Mouse (Mus musculus): ENCODE measurements around the gene Stxbp5. TPM values are rescaled to one million over a fixed set of nuclear protein-coding genes. Genes with fewer than 3 reads are reported as not detected.

Gene Stxbp5
- total RNA-seq (2022), result 10 to 100 TPM; 13.6 to 13.9 (median 13.8) TPM

DNA sequence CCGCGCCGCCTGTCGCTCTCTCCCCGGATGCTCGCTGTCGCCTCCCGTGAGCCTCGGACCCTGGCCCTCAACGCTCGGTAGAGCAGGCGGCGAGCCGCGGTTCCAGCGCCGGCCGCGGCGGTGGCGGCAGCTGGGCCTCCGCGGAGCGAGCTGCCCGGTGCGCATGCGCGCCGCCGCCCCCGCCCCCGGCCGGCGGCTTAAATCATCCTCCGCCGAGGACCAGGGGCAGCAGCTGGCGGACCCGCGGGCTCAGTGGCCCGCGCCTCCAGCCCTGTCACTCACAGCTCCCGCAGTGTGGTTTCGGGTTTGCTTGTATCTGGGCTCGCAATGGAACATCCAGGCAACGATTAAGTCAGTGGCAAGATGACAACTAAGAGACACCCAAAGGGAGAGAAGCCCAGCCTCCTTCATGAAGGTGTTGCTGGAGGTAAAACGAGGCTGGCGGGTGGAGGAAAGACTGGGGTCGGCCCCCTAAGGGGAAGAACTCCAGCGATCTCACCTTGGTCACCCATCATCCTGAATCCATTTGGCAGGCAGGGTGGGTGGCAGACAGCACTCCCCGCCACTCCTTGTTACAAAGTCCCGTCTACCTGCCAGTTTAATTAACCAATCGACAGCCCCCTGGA lies at the start of gene Stxbp5:
Stxbp5 (minus strand) TSS at position 9 of the 626 bp plus-strand sequence.
- peak; percentile 72 for DNase-seq (ENCODE audit: low spot score)

DNA sequence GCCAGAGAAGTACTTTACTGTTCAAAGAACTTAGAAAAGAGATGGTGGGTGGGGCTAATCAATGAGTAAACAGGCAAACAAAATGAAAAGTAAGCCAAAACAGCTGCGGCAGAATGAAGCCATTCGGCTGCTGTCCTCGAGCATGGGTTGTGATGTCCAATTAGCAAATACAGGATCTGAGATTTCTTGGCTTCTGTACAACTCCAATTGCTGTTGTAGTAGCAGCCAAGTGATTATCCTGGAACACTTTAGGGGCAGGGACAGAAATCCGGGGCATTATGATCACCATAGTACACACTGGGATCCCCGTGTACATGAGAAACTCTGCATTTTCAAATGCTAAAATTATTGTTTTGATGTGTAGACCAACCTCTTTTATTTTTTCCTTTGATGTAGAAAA lies 11.5 kb upstream of the Stxbp5 start:
- no peak for DNase-seq (ENCODE audit: low spot score)

DNA sequence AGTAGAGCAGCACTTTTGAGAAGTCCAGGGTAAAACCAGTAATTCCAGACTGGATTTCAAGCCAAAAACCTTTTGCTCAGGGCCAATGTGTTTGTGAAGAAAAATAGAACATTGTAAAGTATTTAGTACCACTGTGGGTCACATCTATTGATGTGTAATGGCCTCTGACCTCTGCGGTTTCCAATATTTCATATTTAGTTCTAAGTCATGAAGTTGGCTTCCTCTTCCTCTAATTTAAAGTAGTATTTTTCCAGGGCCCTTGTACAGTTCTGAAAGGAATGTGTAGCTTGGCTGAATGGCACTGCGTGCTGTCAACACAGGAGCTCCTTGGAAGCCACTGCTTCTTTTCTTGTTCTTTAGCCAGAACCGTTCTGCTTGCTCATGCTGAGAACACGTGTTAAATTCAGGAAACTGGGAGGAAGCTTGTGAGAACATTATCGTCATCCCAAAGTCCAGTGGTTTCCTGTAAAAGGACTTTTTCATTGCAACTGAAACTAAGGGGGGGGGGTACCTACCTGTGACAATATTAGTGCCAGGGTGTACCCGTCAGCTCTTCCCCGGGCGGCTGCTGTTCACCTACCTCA lies 7.1 kb upstream of the Stxbp5 start:
- peak; percentile 66 for DNase-seq (ENCODE audit: low spot score)

DNA sequence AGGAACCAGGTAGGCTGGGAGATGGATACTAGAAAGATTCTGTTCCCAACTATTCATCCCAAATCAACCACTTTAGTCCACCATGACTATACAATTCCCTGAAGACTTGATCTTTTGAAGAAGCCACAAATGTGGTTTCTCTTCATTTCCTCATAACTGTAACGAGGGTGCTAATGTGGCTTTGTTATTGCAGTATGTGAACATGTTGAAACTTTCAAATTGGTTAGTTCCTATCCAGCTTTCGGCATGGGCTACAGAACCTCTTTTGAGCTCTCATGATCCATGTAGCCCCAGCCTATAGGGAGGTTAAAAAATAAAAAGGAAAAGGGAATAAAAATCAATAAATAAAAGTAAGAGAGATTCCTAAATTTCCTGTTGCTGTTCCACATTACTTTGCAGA lies 6.6 kb upstream of the Stxbp5 start:
- no peak for DNase-seq (ENCODE audit: low spot score)

DNA sequence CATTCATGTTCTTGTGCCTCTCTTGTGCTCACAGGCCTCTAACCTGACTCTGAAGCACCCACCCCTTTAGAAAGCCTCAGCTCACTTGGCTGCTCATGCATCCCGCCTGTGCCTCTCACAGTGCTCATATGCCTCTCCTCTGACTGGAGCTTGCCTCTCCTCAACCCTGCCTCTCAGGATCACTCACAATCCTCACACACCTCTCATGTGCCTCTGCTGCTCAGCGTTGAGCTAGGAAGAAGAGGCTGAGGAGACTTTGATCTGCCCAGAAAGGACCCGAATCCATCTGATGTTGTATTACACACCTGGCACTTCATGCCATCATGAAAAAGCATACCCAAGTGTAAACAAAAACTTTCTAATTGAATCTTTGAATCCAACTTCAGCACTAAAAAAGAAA lies 5.3 kb upstream of the Stxbp5 start:
- DNase-seq (ENCODE audit: low spot score), result no peak

DNA sequence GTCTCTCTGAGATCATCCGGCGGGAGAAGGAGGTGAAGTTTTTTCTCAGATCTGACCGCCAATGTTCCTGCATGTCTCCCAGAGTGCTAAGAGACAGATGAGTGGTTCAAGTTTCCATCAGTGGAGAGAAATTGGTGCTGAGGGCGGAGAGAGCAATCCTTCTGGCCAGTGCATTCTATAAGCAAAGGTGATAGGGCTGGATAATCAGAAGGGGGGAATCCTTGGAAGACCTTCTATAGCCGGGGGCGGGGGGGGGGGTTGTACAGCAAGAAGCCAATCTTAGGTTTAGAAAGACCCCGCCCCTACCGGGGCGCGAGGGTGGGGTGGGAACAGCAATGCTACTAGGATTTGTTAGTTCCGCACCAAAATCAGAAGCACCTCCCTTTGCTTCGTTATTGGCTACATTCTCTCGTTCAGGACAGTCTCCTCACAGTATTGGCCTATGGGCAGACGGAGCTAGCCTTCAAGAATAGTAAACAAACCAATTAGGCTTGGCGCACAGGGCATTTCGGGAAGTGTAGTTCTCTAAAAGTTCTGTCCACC lies 889 bp upstream of the Stxbp5 start:
- DNase-seq (ENCODE audit: low spot score), result peak; percentile 94

DNA sequence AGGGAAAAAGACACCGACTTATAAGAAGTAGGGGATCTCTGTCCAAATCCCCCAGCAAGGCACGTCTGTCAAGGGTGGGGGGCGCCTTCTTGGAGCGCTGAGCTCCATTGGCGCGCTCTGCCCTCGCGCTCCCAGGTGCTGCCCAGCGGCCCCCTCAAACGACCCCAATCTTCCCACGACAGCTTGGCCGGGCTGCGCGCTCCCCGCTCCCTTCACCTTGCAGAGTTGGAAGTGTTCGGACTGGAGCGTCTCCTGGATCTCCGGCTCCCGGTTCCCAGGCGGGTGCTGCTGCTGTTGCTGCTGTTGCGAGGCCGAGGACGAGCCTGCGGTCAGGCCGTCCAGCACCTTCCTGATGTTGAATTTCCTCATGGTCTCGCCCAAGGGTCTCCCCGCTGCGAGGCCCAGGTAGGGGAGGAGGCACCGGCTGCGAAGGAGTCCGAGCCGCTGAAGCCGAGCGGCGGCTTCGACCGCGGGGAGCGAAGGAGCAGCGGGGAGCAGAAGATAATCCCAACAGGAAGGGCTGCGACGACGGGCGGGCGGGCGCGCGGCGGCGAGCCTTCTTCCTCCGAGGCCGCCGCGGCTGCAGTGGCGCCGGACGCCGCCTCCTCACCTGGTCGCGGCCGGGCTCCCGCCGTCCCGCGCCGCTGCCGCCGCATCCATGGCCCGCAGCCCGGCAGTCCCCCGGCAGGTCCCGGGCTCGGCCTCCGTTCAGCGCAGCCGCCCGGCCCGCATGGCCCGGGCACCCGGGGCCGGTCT lies 386 bp downstream of the Stxbp5 start:
- peak; percentile 31 for DNase-seq (ENCODE audit: low spot score)

DNA sequence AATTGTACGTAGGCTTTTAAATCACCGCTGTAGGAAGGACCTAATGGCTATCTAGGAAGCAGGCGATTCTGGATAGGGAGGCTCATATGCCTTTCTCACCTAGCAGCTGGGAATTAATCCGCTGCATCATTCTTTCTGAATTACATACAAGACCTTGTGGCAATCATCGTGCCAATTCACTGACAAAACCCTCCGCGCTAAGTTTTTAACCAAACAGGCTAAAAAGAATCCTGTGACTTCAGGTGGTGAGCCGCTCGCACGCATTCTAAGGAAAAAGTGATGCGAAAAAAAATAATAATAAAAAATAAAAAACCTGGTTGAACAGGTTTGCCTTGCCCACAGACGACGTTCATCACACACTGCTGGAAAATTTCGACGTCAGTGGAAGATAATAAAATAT lies 1.1 kb downstream of the Stxbp5 start:
- DNase-seq (ENCODE audit: low spot score), result no peak

DNA sequence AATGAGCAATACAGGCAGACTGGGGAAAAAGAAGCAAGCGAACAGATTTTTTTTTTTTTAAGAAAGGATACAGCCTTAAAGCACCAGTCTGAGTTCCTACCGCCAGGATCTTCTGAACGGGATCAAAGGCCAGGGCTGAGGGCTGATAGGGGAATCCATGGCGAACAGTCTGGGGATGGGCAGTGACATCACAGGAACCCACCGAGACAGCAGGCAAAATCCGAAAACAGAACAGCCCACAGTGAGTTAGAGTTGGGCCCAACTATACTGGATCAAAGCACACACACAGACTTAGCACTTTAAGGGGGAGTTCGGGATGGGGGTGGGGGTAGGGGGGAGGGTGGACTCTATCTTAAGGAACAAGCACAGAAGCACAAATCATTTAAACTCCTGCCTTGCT lies 1.8 kb downstream of the Stxbp5 start:
- DNase-seq (ENCODE audit: low spot score), result no peak

DNA sequence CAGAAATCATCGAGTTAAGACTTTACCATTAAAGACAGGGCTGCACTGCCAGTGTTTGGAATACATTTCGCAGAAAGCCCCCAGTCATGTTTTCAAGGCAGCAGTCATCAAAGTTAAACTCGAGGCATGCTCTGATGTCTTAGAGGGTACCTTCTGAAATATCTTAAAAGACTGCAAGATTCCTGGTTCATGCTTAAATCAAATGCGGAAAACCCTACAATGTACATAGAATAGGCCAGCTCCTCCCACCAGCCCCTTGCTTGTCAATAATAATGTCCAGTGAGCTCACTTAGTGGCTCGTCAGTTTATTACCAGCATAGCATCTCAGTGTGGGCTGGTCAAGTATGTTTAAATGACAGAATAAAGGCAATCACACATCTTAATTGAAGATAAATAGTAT lies 3.0 kb downstream of the Stxbp5 start:
- DNase-seq (ENCODE audit: low spot score), result no peak

DNA sequence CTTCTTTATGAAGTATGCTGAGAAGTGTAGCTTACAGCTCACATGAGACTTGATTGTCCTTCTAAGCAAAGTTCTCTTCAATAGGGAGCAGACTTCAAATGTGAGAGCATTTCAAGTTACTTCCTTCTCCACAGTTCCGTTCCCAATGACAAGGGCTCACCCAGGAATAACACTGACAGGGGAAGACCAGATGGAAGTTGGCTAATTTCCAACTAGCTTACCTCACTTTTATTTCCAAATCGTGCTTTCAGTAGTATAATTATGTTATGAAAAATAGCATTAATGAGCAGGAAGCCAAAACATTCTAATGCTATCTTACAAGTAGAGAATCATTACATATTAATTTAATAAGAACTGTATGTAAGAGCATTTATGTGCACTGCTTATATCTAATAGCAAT lies 7.3 kb downstream of the Stxbp5 start:
- peak; percentile 35 for DNase-seq (ENCODE audit: low spot score)

DNA sequence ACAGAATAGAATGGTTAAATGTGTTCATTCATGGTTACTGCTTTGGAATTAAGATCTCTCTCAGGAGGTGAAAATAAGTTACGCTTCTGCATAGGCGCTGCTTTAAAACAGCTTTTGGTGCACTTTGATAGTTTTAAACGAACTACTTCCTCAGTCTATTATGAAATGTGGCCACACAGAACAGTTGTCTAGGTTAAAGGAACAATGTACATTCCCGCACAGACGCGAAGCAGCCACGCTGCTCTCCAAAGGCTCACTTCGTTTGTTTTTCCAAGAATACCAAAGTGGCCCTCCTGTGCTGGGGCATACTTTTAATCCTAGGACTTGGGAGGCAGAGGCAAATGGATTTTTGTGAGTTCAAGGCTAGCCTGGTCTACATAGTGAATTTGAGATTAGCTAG lies 11.2 kb downstream of the Stxbp5 start:
- DNase-seq (ENCODE audit: low spot score), result no peak

DNA sequence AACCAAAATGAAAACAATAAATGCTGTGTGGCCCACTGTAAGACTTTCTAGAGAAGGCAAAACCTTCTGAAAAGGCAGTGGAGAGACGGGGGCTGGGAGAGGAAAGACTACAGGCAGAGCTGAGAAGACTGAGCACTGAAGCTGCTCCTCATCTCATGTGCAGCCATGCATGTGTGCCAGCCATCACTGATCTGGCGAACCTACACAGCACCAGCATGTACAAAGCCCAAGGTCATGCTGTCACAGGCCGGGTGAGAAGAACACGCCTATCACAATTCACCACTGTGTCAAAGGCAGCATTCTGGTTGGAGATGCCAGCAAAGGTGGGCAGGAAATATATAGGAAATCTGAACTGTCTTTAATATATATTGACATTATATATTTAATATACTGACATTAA lies 12.2 kb downstream of the Stxbp5 start:
- no peak for DNase-seq (ENCODE audit: low spot score)

DNA sequence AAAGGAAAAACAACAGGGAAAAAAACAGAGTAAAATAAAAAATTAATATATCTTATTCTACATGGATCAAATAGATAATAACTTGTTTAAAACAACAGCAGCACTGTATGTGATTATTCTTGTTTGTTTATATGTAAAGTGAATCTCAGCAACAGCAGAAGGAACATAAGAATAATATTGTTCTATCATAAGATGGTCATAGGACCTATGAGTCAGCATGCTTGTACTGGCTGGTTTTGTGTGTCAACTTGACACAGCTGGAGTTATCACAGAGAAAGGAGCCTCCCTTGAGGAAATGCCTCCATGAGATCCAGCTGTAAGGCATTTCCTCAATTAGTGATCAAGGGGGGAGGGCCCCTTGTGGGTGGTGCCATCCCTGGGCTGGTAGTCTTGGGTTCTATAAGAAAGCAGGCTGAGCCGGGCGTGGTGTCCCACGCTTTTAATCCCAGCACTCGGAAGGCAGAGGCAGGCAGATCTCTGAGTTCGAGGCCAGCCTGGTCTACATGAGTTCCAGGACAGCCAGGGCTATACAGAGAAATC lies 19.0 kb downstream of the Stxbp5 start:
- DNase-seq (ENCODE audit: low spot score), result peak; percentile 32

DNA sequence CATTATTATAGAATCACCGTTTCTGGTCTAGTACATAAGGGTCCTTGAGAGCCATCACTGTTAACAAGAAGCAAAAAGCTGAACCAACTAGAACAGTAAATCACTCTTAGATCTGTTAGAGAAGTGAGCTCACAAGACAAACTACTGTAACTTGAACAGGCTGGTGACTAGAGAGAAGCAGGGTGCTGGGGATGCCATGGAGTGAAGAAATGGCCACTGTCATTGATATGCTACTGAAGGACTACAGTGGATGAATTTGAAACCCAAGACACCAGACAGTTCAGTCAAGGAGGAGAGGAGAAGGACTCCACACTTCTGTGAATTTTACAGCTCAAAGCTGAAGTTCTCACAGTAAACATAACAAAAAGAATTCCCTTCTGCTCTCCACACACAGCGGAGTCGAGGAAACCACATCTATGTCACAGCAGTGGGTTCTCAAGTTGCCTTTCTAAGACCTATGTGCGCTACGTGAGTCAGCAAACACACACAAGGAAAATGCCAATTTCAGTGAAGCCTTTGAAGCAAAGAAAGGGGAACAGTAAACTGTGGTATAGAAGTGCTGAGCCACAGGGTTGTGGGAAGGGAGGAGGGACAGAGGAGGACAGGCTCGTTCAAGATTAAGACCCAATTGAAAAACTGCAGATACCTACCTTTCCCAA lies 20.7 kb downstream of the Stxbp5 start:
- no peak for DNase-seq (ENCODE audit: low spot score)

DNA sequence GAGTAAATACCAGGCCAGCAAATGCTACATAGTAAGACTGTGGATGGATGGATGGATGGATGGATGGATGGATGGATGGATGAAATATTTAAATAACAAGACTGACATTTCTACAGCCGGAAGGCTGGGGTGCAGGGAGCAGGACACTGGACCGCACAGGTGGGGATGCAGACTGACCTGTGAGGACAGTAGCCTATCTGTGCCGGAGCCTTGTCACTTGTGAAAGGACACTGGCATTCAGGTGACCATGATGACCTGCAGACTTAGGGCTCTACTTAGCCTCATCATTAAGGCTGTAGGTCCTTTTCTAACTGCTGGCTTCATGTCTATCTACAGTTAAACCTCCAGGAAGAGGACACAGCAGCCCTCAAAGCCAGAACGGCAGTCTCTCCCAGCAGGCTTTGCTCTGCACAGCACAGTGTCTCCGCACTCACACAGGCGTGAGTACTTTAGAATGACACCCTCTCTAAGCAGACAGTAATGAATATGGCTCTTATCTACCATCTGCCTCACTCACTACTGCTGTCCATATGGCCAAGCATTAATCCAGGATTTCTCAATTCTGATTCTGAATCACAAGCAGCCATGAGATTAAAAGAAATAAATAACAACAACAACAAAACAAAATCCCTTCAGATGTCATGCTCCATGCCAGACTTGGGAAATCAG lies 21.9 kb downstream of the Stxbp5 start:
- no peak for DNase-seq (ENCODE audit: low spot score)

DNA sequence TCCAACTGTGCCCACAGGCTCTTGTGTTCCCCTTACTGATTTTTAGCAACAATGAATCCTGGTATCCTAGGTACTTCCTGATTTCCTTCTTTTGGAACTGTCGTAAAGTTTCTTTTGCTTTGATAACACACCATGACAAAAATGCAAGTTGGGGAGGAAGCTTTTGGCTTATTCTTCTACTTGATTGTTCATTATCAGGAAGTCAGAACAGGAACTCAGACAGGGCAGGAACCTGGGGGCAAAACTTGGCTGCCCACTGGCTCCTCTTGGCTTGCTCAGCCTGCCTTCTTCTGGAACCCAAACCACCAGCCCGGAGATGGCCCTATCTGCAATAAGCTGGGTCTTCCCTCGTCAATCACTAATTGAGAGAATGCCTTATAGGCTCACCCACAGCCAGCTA lies 25.0 kb downstream of the Stxbp5 start:
- DNase-seq (ENCODE audit: low spot score), result no peak

DNA sequence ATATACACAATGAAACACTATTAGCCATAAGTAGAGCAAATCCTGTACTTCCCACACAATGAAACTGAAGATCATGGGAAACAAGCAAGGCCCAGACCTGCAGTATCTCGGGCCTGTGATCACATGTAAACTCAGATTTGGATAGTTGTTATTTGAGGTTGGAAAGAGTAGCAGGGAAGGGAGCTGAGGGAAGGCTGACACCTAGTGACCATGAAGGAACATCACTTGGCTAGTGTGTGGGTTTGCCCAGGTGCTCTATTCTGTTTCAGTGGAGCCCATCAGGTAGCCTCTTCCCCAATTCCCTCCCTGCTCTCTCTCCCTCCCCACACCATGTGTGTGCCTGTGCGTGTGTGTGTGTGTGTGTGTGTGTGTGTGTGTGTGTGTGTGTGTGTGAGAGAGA lies 28.7 kb downstream of the Stxbp5 start:
- DNase-seq (ENCODE audit: low spot score), result no peak

DNA sequence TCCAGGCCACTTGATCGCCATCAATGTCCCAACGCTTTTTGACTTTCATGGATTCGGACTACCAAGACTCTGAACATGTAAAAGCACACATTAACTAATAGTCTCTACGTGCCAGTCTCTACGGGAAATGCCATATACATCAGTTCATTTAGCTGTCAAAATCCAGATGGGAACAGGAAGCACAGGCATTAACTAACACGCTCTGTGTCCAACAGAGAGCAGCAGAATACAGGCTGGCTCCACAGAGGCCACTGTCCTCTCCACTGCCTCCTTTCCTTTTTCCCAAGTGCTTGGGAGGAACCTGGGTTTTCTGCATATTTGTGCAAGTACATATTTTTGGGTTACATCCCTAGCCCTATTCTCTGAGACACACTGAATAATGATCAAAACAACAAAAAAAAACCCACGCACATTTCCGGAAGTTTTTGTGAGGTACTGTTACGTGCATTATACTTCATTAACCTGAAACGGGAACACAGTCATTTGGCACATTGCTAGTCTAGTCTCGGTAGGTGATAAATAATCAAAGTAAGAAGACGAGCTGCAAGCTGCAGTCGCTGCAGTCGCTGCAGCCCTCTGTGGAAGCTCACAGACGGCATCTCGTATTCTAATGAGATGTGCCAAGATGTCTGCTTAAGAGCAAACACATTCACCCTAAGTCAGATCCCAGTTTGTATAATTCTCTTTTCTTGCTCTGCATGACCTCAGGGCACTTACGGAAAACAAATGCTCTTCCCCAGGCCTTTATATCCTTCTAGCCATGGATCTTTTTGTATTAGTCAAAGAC lies 33.9 kb downstream of the Stxbp5 start:
- no peak for DNase-seq (ENCODE audit: low spot score)

DNA sequence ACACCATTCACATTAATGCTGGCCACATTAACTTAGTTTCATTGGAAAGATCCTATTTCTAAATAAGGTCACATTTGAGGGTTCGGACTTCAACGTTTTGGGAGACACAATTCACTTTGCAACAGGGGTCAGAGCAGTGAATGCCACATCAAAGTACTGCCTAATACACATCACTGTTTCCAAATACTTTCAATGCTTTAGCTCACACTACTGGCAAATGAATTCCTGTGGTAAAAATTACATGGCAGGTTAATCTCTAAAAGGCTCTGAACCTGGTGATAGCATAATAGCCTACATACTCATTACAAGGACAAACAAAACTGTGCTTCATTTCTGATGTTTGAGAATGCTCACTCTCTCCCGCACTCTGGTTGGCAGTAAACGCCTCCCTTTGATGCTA lies 40.9 kb downstream of the Stxbp5 start:
- DNase-seq (ENCODE audit: low spot score), result no peak

DNA sequence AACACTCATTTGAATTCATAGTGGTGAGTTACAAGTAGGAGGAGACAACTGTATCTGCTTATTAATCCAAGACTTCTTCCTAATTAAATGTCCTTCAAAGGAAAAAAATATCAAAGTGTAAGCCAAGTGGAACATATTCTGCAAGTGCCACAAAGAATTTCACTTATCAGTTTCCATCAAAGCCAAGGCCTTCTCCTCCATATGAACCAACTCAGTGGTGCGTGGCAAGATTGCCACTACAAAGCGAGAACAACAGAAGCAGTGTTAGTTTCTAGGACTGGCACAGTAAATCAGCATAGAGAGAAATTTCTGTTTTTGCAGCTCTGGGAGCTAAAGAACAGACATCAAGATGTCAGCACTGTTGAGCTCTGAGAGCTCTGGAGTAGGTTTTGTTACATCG lies 41.4 kb downstream of the Stxbp5 start:
- DNase-seq (ENCODE audit: low spot score), result no peak

Measured in heart, adult 8-10 months (tissue).